Mouse (Mus musculus): Measurements from ENCODE around the gene Ston1.

DNA sequence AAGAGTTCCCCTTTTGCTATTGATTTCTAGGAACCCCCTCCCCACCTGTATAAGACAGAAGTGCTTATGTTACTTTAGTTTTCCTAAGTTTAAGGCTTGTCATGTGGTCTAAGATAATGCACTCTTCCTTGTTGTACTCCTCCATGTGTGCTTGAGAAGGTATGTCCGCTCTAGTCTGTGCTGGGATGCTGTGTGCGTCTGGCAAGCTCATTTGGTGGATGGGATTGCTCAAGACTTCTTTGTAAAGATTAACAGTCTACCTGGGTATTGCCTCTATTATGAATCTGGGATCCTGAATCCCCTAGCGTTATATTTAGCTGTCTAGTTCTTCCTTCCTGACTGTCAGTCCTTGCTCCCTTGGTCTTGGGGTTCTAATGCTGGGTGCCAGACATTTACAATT lies 35.1 kb downstream of the Ston1 start:
- TF ChIP-seq CTCF (IDR thresholded peaks at IDR 0.05; ENCODE audit: control insufficient read depth, insufficient read depth, insufficient read length) (no peak), USF1 (IDR thresholded peaks at IDR 0.05; ENCODE audit: low read depth) (no peak)

Data from C2C12 (cell line).